Mouse (Mus musculus): ENCODE measurements around the gene Fitm2.

Gene Fitm2

GRCm38 (mm10) chr2:163420366-163420886 lies 52.0 kb downstream of the Fitm2 start:
- no peak for DNase-seq (ENCODE audit: low spot score)

- DNase-seq (ENCODE audit: low spot score), result peak; percentile 99
These were observed 52.9 kb downstream of the Fitm2 start for GRCm38 (mm10) chr2:163419346-163420045.

GRCm38 (mm10) chr2:163418841-163419345 lies 53.5 kb downstream of the Fitm2 start:
- DNase-seq (ENCODE audit: low spot score), result peak; percentile 30

GRCm38 (mm10) chr2:163417830-163418229 lies 54.6 kb downstream of the Fitm2 start:
- DNase-seq (ENCODE audit: low spot score), result no peak

- DNase-seq (ENCODE audit: low spot score), result no peak
These were observed 55.4 kb downstream of the Fitm2 start for GRCm38 (mm10) chr2:163417026-163417425.
